Mouse (Mus musculus): ENCODE data around the gene Brpf1. TPM values are rescaled to one million over a fixed set of nuclear protein-coding genes. Genes with fewer than 3 reads are reported as not detected.

Brpf1 gene
- polyA plus RNA-seq, 1 experiment from 2014 or later = 18.9 TPM

GRCm38 (mm10) chr6:113284931-113285330 lies 22.0 kb upstream of the Brpf1 start:
- Histone ChIP-seq H3K9me3 (no peaks in the 10 kb centered on the region), H3K9ac (no peak overlapping the region), H3K4me3 (no peak overlapping the region), H3K27ac (no peak overlapping the region), H3K36me3 (replicated peaks) (peaks cover 3% of the 10 kb centered on the region; the same call in 1 of the 2 replicates), H3K4me2 (no peak overlapping the region), H3K4me1 (peaks cover 16% of the 10 kb centered on the region), H3K27me3 (replicated peaks) (peaks cover 32% of the 10 kb centered on the region)
- 79% methylated on average over 3 of the region's 3 CpGs for WGBS
- no peak for ATAC-seq (replicated peaks)

DNA sequence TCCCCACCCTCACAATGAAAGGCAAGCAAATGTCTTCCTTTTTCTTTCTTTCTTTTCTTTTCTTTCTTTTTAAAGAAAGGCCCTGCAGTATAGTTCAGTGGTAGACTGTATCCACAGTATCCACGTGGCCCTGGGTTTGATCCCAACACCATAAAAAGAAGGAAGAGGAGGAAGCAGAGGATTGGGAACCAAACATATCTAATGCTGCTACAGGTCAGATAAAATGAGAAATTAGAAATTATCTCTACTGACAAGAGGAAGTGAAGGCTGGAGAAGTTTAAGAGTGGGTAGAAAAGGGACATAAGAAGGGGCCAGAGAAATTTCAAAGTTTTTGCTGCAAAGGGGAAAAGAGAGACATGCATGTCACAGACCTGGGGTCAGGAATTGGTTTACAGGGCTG lies 20.6 kb upstream of the Brpf1 start:
- Histone ChIP-seq H3K9me3 (no peaks in the 10 kb centered on the region), H3K27ac (no peak overlapping the region), H3K36me3 (replicated peaks) (no peaks in the 10 kb centered on the region), H3K9ac (no peak overlapping the region), H3K4me3 (no peak overlapping the region), H3K4me1 (peaks cover 16% of the 10 kb centered on the region), H3K27me3 (replicated peaks) (peaks cover 32% of the 10 kb centered on the region), H3K4me2 (no peak overlapping the region)
- WGBS = 64% methylated on average over 1 of the region's 1 CpGs
- no peak for ATAC-seq (replicated peaks)

- peaks cover 10% of the 10 kb centered on the region for H3K4me1 ChIP-seq
- ATAC-seq (replicated peaks) = no peak
- WGBS = 65% methylated on average over 4 of the region's 4 CpGs
- no peaks in the 10 kb centered on the region for H3K36me3 ChIP-seq (replicated peaks)
- no peak overlapping the region for H3K9ac ChIP-seq
- no peak overlapping the region for H3K4me2 ChIP-seq
- no peak overlapping the region for H3K4me3 ChIP-seq
- H3K9me3 ChIP-seq = no peaks in the 10 kb centered on the region
- H3K27me3 ChIP-seq (replicated peaks) = peaks cover 23% of the 10 kb centered on the region
- H3K27ac ChIP-seq = no peak overlapping the region
Observed at GRCm38 (mm10) chr6:113287236-113287635, 19.7 kb upstream of the Brpf1 start.

DNA sequence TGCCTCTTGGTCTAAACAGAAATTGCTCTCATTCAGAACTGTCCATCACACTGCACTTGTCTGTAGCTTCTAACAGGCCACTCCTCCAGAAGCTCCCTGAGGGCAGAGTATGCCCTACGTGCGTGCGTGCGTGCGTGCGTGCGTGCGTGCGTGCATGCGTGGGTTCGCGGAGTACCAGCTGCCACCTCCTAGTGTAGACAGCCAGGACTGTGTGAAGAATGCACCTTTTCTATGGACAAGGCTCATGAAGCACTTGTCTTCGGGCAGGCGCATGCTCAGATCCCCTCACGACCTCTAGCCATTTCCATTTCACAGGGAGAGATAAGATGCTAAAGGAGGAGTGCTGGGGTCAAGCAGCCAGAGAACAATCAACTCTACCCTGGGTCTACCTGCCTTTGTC lies 17.6 kb upstream of the Brpf1 start:
- Histone ChIP-seq H3K4me3 (no peak overlapping the region), H3K27ac (no peak overlapping the region), H3K9ac (no peak overlapping the region), H3K4me1 (no peaks in the 10 kb centered on the region), H3K4me2 (no peak overlapping the region), H3K9me3 (no peaks in the 10 kb centered on the region), H3K27me3 (replicated peaks) (peaks cover 4% of the 10 kb centered on the region), H3K36me3 (replicated peaks) (no peaks in the 10 kb centered on the region)
- WGBS = 95% methylated on average over 15 of the region's 15 CpGs
- ATAC-seq (replicated peaks) = no peak

GRCm38 (mm10) chr6:113290346-113290745 lies 16.6 kb upstream of the Brpf1 start:
- Histone ChIP-seq H3K27ac (no peak overlapping the region), H3K27me3 (replicated peaks) (no peaks in the 10 kb centered on the region; the same call in 1 of the 2 replicates), H3K4me3 (no peak overlapping the region), H3K4me1 (no peaks in the 10 kb centered on the region), H3K9me3 (no peaks in the 10 kb centered on the region), H3K36me3 (replicated peaks) (no peaks in the 10 kb centered on the region), H3K4me2 (no peak overlapping the region), H3K9ac (no peak overlapping the region)
- no peak for ATAC-seq (replicated peaks)
- WGBS = 79% methylated on average over 6 of the region's 6 CpGs

DNA sequence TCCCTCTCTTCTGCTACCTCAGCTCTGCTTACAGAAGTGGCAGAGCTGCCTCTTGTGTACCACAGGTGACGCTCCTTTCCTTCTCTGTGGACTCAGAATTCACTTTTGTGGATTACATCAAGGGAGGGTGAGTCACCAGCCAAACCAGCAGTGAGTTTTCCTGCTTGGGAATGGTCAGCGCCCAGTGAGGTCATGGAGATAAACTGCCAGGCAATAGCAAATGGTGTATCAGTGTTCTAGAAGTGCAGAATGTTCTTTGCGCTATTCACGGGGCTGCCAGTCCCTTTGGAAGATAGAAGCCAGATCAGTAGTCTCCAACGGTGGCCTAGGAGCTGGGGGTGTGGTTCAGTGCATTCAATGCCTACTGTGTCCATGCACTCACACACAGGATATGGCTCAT lies 14.0 kb upstream of the Brpf1 start:
- ATAC-seq (replicated peaks) = no peak
- Histone ChIP-seq H3K9ac (no peak overlapping the region), H3K4me2 (no peak overlapping the region), H3K4me3 (no peak overlapping the region), H3K27me3 (replicated peaks) (no peaks in the 10 kb centered on the region), H3K4me1 (no peaks in the 10 kb centered on the region), H3K36me3 (replicated peaks) (no peaks in the 10 kb centered on the region), H3K27ac (no peak overlapping the region), H3K9me3 (no peaks in the 10 kb centered on the region)
- 79% methylated on average over 5 of the region's 5 CpGs for WGBS

GRCm38 (mm10) chr6:113296046-113296445 lies 10.9 kb upstream of the Brpf1 start:
- no peak for ATAC-seq (replicated peaks)
- H3K9ac ChIP-seq = no peak overlapping the region
- no peak overlapping the region for H3K27ac ChIP-seq
- H3K4me2 ChIP-seq = no peak overlapping the region
- H3K27me3 ChIP-seq (replicated peaks) = no peaks in the 10 kb centered on the region
- H3K4me1 ChIP-seq = no peaks in the 10 kb centered on the region
- no peak overlapping the region for H3K4me3 ChIP-seq
- no peaks in the 10 kb centered on the region for H3K36me3 ChIP-seq (replicated peaks)
- no peaks in the 10 kb centered on the region for H3K9me3 ChIP-seq
- WGBS = 91% methylated on average over 2 of the region's 2 CpGs

- 70% methylated on average over 4 of the region's 4 CpGs for WGBS
Observed at GRCm38 (mm10) chr6:113296639-113297038, 10.3 kb upstream of the Brpf1 start.

DNA sequence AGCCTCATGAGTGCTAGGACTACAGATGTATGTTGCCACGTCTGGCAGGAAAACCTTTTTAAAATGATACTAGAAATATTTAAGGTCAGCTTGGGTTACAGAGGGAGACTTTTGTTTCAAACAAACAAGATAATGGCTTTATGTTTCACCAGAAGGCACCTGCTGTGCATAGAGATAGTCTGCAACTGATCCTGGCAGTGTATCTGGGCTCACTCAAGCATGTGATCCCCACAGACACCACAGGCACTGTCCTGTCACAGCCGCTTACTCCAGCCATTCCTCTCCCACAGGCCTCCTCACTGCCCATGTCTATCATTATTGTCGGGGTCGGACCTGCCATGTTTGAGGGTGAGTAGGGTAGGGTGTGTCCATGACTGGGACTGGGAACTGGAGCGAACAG lies 5.6 kb upstream of the Brpf1 start:
- no peak for ATAC-seq (replicated peaks)
- 79% methylated on average over 5 of the region's 5 CpGs for WGBS
- Histone ChIP-seq H3K36me3 (replicated peaks) (no peaks in the 10 kb centered on the region), H3K9ac (no peak overlapping the region), H3K27ac (no peak overlapping the region), H3K4me1 (peaks cover 6% of the 10 kb centered on the region), H3K4me3 (no peak overlapping the region), H3K9me3 (no peaks in the 10 kb centered on the region), H3K4me2 (no peak overlapping the region), H3K27me3 (replicated peaks) (no peaks in the 10 kb centered on the region)

More at GRCm38 (mm10) chr6:113296639-113297038, 10.3 kb upstream of the Brpf1 start:
- Histone ChIP-seq H3K9ac (no peak overlapping the region), H3K9me3 (no peaks in the 10 kb centered on the region), H3K4me1 (no peaks in the 10 kb centered on the region), H3K27ac (no peak overlapping the region), H3K36me3 (replicated peaks) (no peaks in the 10 kb centered on the region), H3K27me3 (replicated peaks) (no peaks in the 10 kb centered on the region), H3K4me2 (no peak overlapping the region), H3K4me3 (no peak overlapping the region)
- no peak for ATAC-seq (replicated peaks)

DNA sequence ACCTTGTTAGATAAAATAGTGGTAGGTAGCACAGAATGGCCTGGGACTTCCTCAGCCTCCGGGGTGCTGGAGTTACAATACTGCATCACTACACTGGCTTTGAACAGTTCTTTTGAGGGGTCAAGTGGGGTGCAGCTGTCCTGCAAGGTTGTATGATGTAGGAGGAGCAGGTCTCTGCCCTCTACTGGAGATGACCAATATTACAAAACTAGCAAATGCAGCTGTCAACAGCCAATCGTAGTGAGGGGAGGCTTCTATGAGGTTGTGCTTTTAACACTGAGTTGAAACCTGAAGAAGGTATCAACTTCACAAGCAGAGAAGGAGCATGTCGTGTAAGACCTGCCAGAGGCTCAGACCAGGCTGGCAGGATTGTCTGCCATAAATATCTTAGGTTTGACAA lies 4.7 kb upstream of the Brpf1 start:
- H3K27me3 ChIP-seq (replicated peaks) = no peaks in the 10 kb centered on the region
- H3K9me3 ChIP-seq = no peaks in the 10 kb centered on the region
- H3K36me3 ChIP-seq (replicated peaks) = no peaks in the 10 kb centered on the region
- ATAC-seq (replicated peaks) = no peak
- H3K9ac ChIP-seq = no peak overlapping the region
- no peak overlapping the region for H3K27ac ChIP-seq
- H3K4me1 ChIP-seq = peaks cover 6% of the 10 kb centered on the region
- no peak overlapping the region for H3K4me2 ChIP-seq
- no peak overlapping the region for H3K4me3 ChIP-seq
- WGBS = 24% methylated on average over 3 of the region's 3 CpGs

DNA sequence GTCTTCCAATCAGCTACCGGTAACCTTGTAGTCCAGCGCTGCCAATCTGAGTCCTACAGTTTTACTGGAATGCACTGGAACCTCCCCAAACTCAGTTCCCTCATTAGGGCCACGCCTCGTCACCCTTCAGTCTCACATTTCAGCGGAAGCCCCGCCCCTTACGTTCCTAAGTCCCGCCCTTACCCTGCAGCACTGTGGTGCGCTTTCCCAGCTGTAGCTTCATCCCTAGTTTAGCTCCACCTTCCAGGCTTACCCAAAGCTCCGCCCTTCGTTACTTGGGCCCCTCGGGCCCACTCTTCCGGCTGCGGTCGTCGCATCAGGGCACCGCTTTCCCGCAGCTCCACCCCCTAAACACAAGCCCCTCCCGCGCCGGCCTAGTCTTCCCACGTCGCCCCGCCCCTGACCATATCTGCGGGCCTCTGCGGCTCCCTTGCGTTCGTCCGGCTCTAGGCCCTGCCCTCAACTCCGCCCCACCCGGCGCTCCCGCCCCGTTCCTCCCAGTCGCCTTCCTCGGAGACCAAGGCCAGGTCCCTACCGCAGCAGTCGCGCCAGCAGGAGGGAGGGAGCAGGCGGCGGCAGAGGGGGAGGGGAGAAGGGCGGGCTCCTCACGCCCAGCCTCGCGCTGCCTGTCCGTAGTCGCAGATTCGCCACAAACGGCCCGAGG lies 483 bp upstream of the Brpf1 start:
- no peaks in the 10 kb centered on the region for H3K27me3 ChIP-seq (replicated peaks)
- ATAC-seq (replicated peaks) = peak; percentile 98
- peak overlapping the region; percentile 83 for H3K4me3 ChIP-seq
- H3K9ac ChIP-seq = peak overlapping the region; percentile 93
- peak overlapping the region; percentile 93 for H3K27ac ChIP-seq
- WGBS = 1% methylated on average over 50 of the region's 50 CpGs
- peaks cover 3% of the 10 kb centered on the region; the same call in 1 of the 2 replicates for H3K36me3 ChIP-seq (replicated peaks)
- H3K9me3 ChIP-seq = no peaks in the 10 kb centered on the region
- peaks cover 23% of the 10 kb centered on the region for H3K4me1 ChIP-seq
- peak overlapping the region; percentile 91 for H3K4me2 ChIP-seq

DNA sequence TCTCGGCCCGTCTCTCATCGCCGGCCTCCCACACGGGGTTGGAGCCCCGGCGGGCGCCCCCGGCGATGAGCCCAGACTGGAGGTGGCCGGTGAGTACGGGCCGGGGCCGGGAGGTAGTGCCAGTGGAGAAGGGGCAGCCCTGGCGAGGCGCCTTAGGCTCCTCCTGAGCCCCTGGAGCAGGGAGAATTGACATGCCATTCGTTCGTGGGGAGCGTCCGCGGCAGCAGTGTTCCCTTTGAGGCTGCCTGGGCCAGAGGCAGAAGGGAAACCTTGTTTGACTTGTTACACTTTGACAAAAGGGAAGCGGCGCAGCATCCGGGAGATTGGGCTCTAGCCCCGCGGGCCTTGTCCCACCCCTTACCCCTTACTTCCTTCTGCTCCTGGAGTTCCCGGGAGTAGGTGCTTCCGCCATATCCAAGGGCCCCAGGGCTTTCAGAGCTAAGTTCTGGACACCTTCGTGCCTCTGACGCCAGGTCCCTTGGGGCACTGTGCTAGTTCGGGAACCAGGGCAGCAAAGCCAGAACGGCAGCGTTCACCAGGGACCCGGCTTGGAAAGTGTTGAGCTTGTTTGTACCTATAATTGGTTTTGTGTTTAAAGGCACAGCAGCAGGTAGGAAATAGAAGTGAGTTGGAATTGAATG lies 664 bp downstream of the Brpf1 start:
- Histone ChIP-seq H3K4me3 (peak overlapping the region; percentile 83), H3K4me2 (peak overlapping the region; percentile 91), H3K27ac (peak overlapping the region; percentile 93), H3K27me3 (replicated peaks) (no peaks in the 10 kb centered on the region), H3K36me3 (replicated peaks) (peaks cover 3% of the 10 kb centered on the region; the same call in 1 of the 2 replicates), H3K9me3 (no peaks in the 10 kb centered on the region), H3K4me1 (peaks cover 23% of the 10 kb centered on the region), H3K9ac (peak overlapping the region; percentile 93)
- peak; percentile 5 for ATAC-seq (replicated peaks)
- WGBS = under 1% methylated on average over 34 of the region's 34 CpGs

DNA sequence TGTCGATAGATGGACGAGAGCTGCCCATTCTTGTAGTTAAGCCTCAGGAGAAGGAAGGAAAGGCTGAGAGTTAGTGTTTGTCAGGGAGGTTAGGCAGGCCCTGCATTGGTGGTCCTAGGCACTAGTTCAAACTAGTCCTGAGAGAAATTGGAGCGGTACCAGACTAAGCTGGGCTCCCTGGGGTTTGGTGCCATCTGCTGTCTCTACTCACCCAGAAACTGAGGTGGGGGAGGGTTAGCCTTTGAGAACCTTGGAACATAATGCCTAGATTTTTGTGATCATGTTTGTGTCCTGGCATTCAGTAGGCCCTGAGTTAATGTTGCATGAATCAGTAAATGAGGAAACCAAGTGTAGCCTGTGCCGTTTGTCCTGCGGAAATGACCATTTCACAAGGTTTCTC lies 1.2 kb downstream of the Brpf1 start:
- 34% methylated on average over 5 of the region's 5 CpGs for WGBS
- Histone ChIP-seq H3K4me1 (peaks cover 23% of the 10 kb centered on the region), H3K27ac (peak overlapping the region; percentile 93; the same call in 1 of the 2 replicates), H3K27me3 (replicated peaks) (no peaks in the 10 kb centered on the region), H3K9ac (peak overlapping the region; percentile 93), H3K4me3 (peak overlapping the region; percentile 83), H3K36me3 (replicated peaks) (peaks cover 3% of the 10 kb centered on the region; the same call in 1 of the 2 replicates), H3K9me3 (no peaks in the 10 kb centered on the region), H3K4me2 (peak overlapping the region; percentile 91)
- ATAC-seq (replicated peaks) = no peak

Measured in midbrain, embryonic 15.5 days (tissue).